Mouse (Mus musculus): ENCODE measurements around the gene Gatd1. TPM values are rescaled to one million over a fixed set of nuclear protein-coding genes. Genes with fewer than 3 reads are reported as not detected.

Gatd1 gene
- polyA plus RNA-seq, 1 experiment from 2014 or later = 34.0 TPM

GRCm38 (mm10) chr7:141443828-141444237 lies 29.9 kb upstream of the Gatd1 start, which contains the start of gene Pidd1:
TSS of gene Pidd1 (minus strand) at chr7:141444025.
- Histone ChIP-seq H3K4me2 (peak within 1 kb of the TSS; percentile 77), H3K4me3 (ENCODE audit: low read depth, low read length) (peak within 1 kb of the TSS; percentile 43), H3K27ac (ENCODE audit: low read depth, low read length) (no peak within 1 kb of the TSS), H3K4me1 (ENCODE audit: control insufficient read depth, insufficient read depth, low read length) (peaks cover 19% of the 10 kb centered on the region), H3K27me3 (ENCODE audit: control insufficient read depth, insufficient read depth, low read length) (no peaks in the 10 kb centered on the region), H3K9me3 (ENCODE audit: control insufficient read depth, low read length) (no peaks in the 10 kb centered on the region), H3K36me3 (ENCODE audit: control insufficient read depth, insufficient read depth, low read length) (peaks cover 5% of the 10 kb centered on the region; the same call in 1 of the 2 replicates), H3K9ac (ENCODE audit: low read length) (peak within 1 kb of the TSS; percentile 70)
- peak; percentile 94 for DNase-seq (ENCODE audit: low spot score, missing footprints)
- 1% methylated on average over 25 of the region's 25 CpGs for WGBS
- peak; percentile 12; the same call in 1 of the 2 replicates for ATAC-seq (ENCODE audit: low FRiP score)

- H3K4me2 ChIP-seq = peak overlapping the region; percentile 77
- H3K4me3 ChIP-seq (ENCODE audit: low read depth, low read length) = peak overlapping the region; percentile 43
- H3K4me1 ChIP-seq (ENCODE audit: control insufficient read depth, insufficient read depth, low read length) = peaks cover 14% of the 10 kb centered on the region
- no peak overlapping the region for H3K27ac ChIP-seq (ENCODE audit: low read depth, low read length)
- no peak; the same call in 1 of the 2 replicates for ATAC-seq (ENCODE audit: low FRiP score)
- no peaks in the 10 kb centered on the region for H3K27me3 ChIP-seq (ENCODE audit: control insufficient read depth, insufficient read depth, low read length)
- H3K9me3 ChIP-seq (ENCODE audit: control insufficient read depth, low read length) = no peaks in the 10 kb centered on the region
- H3K9ac ChIP-seq (ENCODE audit: low read length) = peak overlapping the region; percentile 70
- DNase-seq (ENCODE audit: low spot score, missing footprints) = peak; percentile 93
- 23% methylated on average over 12 of the region's 12 CpGs for WGBS
- 0 out of 2 replicates have a peak, but pooled peaks cover 2% of the 10 kb centered on the region for H3K36me3 ChIP-seq (ENCODE audit: control insufficient read depth, insufficient read depth, low read length)
Observed at GRCm38 (mm10) chr7:141443081-141443821, 29.3 kb upstream of the Gatd1 start.

GRCm38 (mm10) chr7:141442199-141442598 lies 28.3 kb upstream of the Gatd1 start:
- Histone ChIP-seq H3K4me1 (ENCODE audit: control insufficient read depth, insufficient read depth, low read length) (peaks cover 11% of the 10 kb centered on the region), H3K4me3 (ENCODE audit: low read depth, low read length) (no peak overlapping the region), H3K27ac (ENCODE audit: low read depth, low read length) (no peak overlapping the region), H3K27me3 (ENCODE audit: control insufficient read depth, insufficient read depth, low read length) (no peaks in the 10 kb centered on the region), H3K36me3 (ENCODE audit: control insufficient read depth, insufficient read depth, low read length) (0 out of 2 replicates have a peak, but pooled peaks cover 2% of the 10 kb centered on the region), H3K4me2 (peak overlapping the region; percentile 77), H3K9me3 (ENCODE audit: control insufficient read depth, low read length) (no peaks in the 10 kb centered on the region), H3K9ac (ENCODE audit: low read length) (peak overlapping the region; percentile 70)
- no peak for ATAC-seq (ENCODE audit: low FRiP score)
- peak; percentile 44 for DNase-seq (ENCODE audit: low spot score, missing footprints)
- 92% methylated on average over 13 of the region's 13 CpGs for WGBS

- Histone ChIP-seq H3K4me2 (no peak overlapping the region), H3K27ac (ENCODE audit: low read depth, low read length) (no peak overlapping the region), H3K9me3 (ENCODE audit: control insufficient read depth, low read length) (no peaks in the 10 kb centered on the region), H3K9ac (ENCODE audit: low read length) (no peak overlapping the region), H3K4me1 (ENCODE audit: control insufficient read depth, insufficient read depth, low read length) (peaks cover 18% of the 10 kb centered on the region), H3K4me3 (ENCODE audit: low read depth, low read length) (no peak overlapping the region), H3K36me3 (ENCODE audit: control insufficient read depth, insufficient read depth, low read length) (0 out of 2 replicates have a peak, but pooled peaks cover 2% of the 10 kb centered on the region), H3K27me3 (ENCODE audit: control insufficient read depth, insufficient read depth, low read length) (no peaks in the 10 kb centered on the region)
- ATAC-seq (ENCODE audit: low FRiP score) (no peak), DNase-seq (ENCODE audit: low spot score, missing footprints) (peak; percentile 69)
- 94% methylated on average over 9 of the region's 9 CpGs for WGBS
Observed at GRCm38 (mm10) chr7:141441460-141441859, 27.5 kb upstream of the Gatd1 start.

GRCm38 (mm10) chr7:141440613-141441012 lies 26.7 kb upstream of the Gatd1 start:
- Histone ChIP-seq H3K27ac (ENCODE audit: low read depth, low read length) (no peak overlapping the region), H3K4me1 (ENCODE audit: control insufficient read depth, insufficient read depth, low read length) (peaks cover 24% of the 10 kb centered on the region), H3K9ac (ENCODE audit: low read length) (no peak overlapping the region), H3K9me3 (ENCODE audit: control insufficient read depth, low read length) (no peaks in the 10 kb centered on the region), H3K4me3 (ENCODE audit: low read depth, low read length) (no peak overlapping the region), H3K27me3 (ENCODE audit: control insufficient read depth, insufficient read depth, low read length) (no peaks in the 10 kb centered on the region), H3K36me3 (ENCODE audit: control insufficient read depth, insufficient read depth, low read length) (0 out of 2 replicates have a peak, but pooled peaks cover 2% of the 10 kb centered on the region), H3K4me2 (no peak overlapping the region)
- ATAC-seq (ENCODE audit: low FRiP score) (no peak), DNase-seq (ENCODE audit: low spot score, missing footprints) (peak; percentile 90)
- 34% methylated on average over 6 of the region's 6 CpGs for WGBS

- Histone ChIP-seq H3K27me3 (ENCODE audit: control insufficient read depth, insufficient read depth, low read length) (no peaks in the 10 kb centered on the region), H3K36me3 (ENCODE audit: control insufficient read depth, insufficient read depth, low read length) (0 out of 2 replicates have a peak, but pooled peaks cover 2% of the 10 kb centered on the region), H3K9ac (ENCODE audit: low read length) (no peak overlapping the region), H3K4me3 (ENCODE audit: low read depth, low read length) (no peak overlapping the region), H3K27ac (ENCODE audit: low read depth, low read length) (no peak overlapping the region), H3K4me1 (ENCODE audit: control insufficient read depth, insufficient read depth, low read length) (peaks cover 30% of the 10 kb centered on the region), H3K9me3 (ENCODE audit: control insufficient read depth, low read length) (no peaks in the 10 kb centered on the region), H3K4me2 (no peak overlapping the region)
- ATAC-seq (ENCODE audit: low FRiP score) (no peak), DNase-seq (ENCODE audit: low spot score, missing footprints) (peak; percentile 35)
- 93% methylated on average over 11 of the region's 11 CpGs for WGBS
Observed at GRCm38 (mm10) chr7:141439811-141440210, 25.9 kb upstream of the Gatd1 start.

GRCm38 (mm10) chr7:141439140-141439679 lies 25.3 kb upstream of the Gatd1 start:
- Histone ChIP-seq H3K9me3 (ENCODE audit: control insufficient read depth, low read length) (no peaks in the 10 kb centered on the region), H3K4me2 (no peak overlapping the region), H3K36me3 (ENCODE audit: control insufficient read depth, insufficient read depth, low read length) (0 out of 2 replicates have a peak, but pooled peaks cover 2% of the 10 kb centered on the region), H3K4me1 (ENCODE audit: control insufficient read depth, insufficient read depth, low read length) (peaks cover 34% of the 10 kb centered on the region), H3K27me3 (ENCODE audit: control insufficient read depth, insufficient read depth, low read length) (no peaks in the 10 kb centered on the region), H3K9ac (ENCODE audit: low read length) (no peak overlapping the region), H3K4me3 (ENCODE audit: low read depth, low read length) (no peak overlapping the region), H3K27ac (ENCODE audit: low read depth, low read length) (no peak overlapping the region)
- DNase-seq (ENCODE audit: low spot score, missing footprints) = no peak
- ATAC-seq (ENCODE audit: low FRiP score) = no peak
- 97% methylated on average over 10 of the region's 10 CpGs for WGBS

- WGBS = 91% methylated on average over 12 of the region's 12 CpGs
- DNase-seq (ENCODE audit: low spot score, missing footprints) (peak; percentile 64), ATAC-seq (ENCODE audit: low FRiP score) (no peak)
- Histone ChIP-seq H3K4me1 (ENCODE audit: control insufficient read depth, insufficient read depth, low read length) (peaks cover 39% of the 10 kb centered on the region), H3K4me3 (ENCODE audit: low read depth, low read length) (no peak overlapping the region), H3K4me2 (no peak overlapping the region), H3K9me3 (ENCODE audit: control insufficient read depth, low read length) (no peaks in the 10 kb centered on the region), H3K9ac (ENCODE audit: low read length) (no peak overlapping the region), H3K27me3 (ENCODE audit: control insufficient read depth, insufficient read depth, low read length) (no peaks in the 10 kb centered on the region), H3K36me3 (ENCODE audit: control insufficient read depth, insufficient read depth, low read length) (0 out of 2 replicates have a peak, but pooled peaks cover 2% of the 10 kb centered on the region), H3K27ac (ENCODE audit: low read depth, low read length) (no peak overlapping the region)
Observed at GRCm38 (mm10) chr7:141438201-141438968, 24.4 kb upstream of the Gatd1 start.
